Mouse (Mus musculus): ENCODE results near the gene Bcl3. TPM values are rescaled to one million over a fixed set of nuclear protein-coding genes. Genes with fewer than 3 reads are reported as not detected.
A peak's percentile ranks its signal among the peaks of the same experiment; 100 is the strongest.

Bcl3 gene
- total and polyA plus RNA-seq, 3 experiments, result 3.2 to 25.2 (median 15.8) TPM

GRCm38 (mm10) chr7:19802995-19803394, 19.6 kb downstream of the Bcl3 start:
- Histone ChIP-seq H3K79me2 (replicated peaks; ENCODE audit: control insufficient read depth, extremely low read depth, insufficient read depth, poor library complexity, severe bottlenecking) (no peaks in the 10 kb centered on the region), H3K4me1 (ENCODE audit: control insufficient read depth in 1 of 2, insufficient read depth in 2 of 2) (peaks cover 21 to 32% of the 10 kb centered on the region in 2 experiments), H3K4me2 (ENCODE audit: insufficient read depth, low read depth, poor library complexity, severe bottlenecking) (no peak overlapping the region), H3K27ac (ENCODE audit: insufficient read depth, low read depth) (no peak overlapping the region), H3K36me3 (replicated peaks in 1 of 2; ENCODE audit: control insufficient read depth in 1 of 2, insufficient read depth in 1 of 2, low read length in 1 of 2) (peaks cover 8 to 16% of the 10 kb centered on the region in 2 experiments), H3K9me3 (replicated peaks; ENCODE audit: low read length) (peaks cover 12% of the 10 kb centered on the region), H3K4me3 (replicated peaks in 1 of 3; ENCODE audit: low read depth in 2 of 3, low read length in 2 of 3, poor library complexity in 1 of 3) (no peak overlapping the region), H3K27me3 (replicated peaks) (no peaks in the 10 kb centered on the region), H3K9ac (ENCODE audit: insufficient read depth, low read depth) (no peak overlapping the region)
- peak; percentile 69 for DNase-seq (ENCODE audit: extremely low read depth)
- TF ChIP-seq KAT2A (IDR thresholded peaks at IDR 0.05; ENCODE audit: insufficient replicate concordance, low read length) (no peak), NRF1 (IDR thresholded peaks at IDR 0.05; ENCODE audit: low read depth, low read length) (0 out of 2 replicates have a peak, but pooled peaks have one; percentile 22), ZMIZ1 (IDR thresholded peaks at IDR 0.05; ENCODE audit: low read depth, low read length) (no peak), TCF12 (IDR thresholded peaks at IDR 0.05; ENCODE audit: low read depth, low read length) (no peak), MYC (IDR thresholded peaks at IDR 0.05; ENCODE audit: low read depth, low read length) (0 out of 2 replicates have a peak, but pooled peaks have one; percentile 41), ETS1 (conservative IDR thresholded peaks at IDR 0.05; ENCODE audit: low read depth, low read length) (no peak), SIN3A (IDR thresholded peaks at IDR 0.05; ENCODE audit: low read length) (no peak), ZC3H11A (IDR thresholded peaks at IDR 0.05; ENCODE audit: low read depth, low read length) (peak; percentile 93), JUN (IDR thresholded peaks at IDR 0.05; ENCODE audit: insufficient read depth, low read depth, low read length) (no peak), JUND (conservative IDR thresholded peaks at IDR 0.05; ENCODE audit: low read depth, low read length) (no peak), BHLHE40 (IDR thresholded peaks at IDR 0.05; ENCODE audit: low read depth, low read length) (no peak), USF1 (IDR thresholded peaks at IDR 0.05; ENCODE audit: low read depth, low read length) (no peak), MAX (IDR thresholded peaks at IDR 0.05; ENCODE audit: low read length) (no peak), MAZ (IDR thresholded peaks at IDR 0.05; ENCODE audit: low read depth, low read length) (0 out of 2 replicates have a peak, but pooled peaks have one; percentile 30), NELFE (IDR thresholded peaks at IDR 0.05; ENCODE audit: low read depth, low read length) (peak; percentile 64; the same call in 1 of the 2 replicates), ZKSCAN1 (IDR thresholded peaks at IDR 0.05; ENCODE audit: borderline replicate concordance, low read depth, low read length) (no peak), TBP (conservative IDR thresholded peaks at IDR 0.05; ENCODE audit: low read depth, low read length) (no peak), MXI1 (IDR thresholded peaks at IDR 0.05; ENCODE audit: low read depth, low read length) (no peak), CTCF (conservative IDR thresholded peaks at IDR 0.05 in 1 of 2, IDR thresholded peaks at IDR 0.05 in 1 of 2; ENCODE audit: low read depth in 2 of 2, low read length in 2 of 2) (peak; percentile 83 to 97; a peak in 3 of 4 replicates), MEF2A (IDR thresholded peaks at IDR 0.05; ENCODE audit: borderline replicate concordance, low read depth, low read length) (peak; percentile 59), CHD1 (IDR thresholded peaks at IDR 0.05; ENCODE audit: low read depth, low read length) (no peak), POLR2AphosphoS2 (IDR thresholded peaks at IDR 0.05; ENCODE audit: low read depth, low read length) (no peak), ZNF384 (IDR thresholded peaks at IDR 0.05; ENCODE audit: low read depth, low read length) (no peak), USF2 (conservative IDR thresholded peaks at IDR 0.05; ENCODE audit: low read depth, low read length) (no peak), MAFK (IDR thresholded peaks at IDR 0.05; ENCODE audit: insufficient replicate concordance, low read length) (no peak), SMC3 (IDR thresholded peaks at IDR 0.05; ENCODE audit: low read depth, low read length) (peak; percentile 99), CHD2 (IDR thresholded peaks at IDR 0.05; ENCODE audit: low read length) (no peak), POLR2A (IDR thresholded peaks at IDR 0.05; ENCODE audit: low read depth, low read length) (no peak), ELF1 (IDR thresholded peaks at IDR 0.05; ENCODE audit: low read depth, low read length) (no peak), UBTF (IDR thresholded peaks at IDR 0.05; ENCODE audit: low read depth, low read length) (no peak), GABPA (IDR thresholded peaks at IDR 0.05; ENCODE audit: insufficient replicate concordance, low read depth, low read length) (no peak), PAX5 (IDR thresholded peaks at IDR 0.05; ENCODE audit: low read length) (no peak), E2F4 (IDR thresholded peaks at IDR 0.05; ENCODE audit: insufficient replicate concordance, low read depth, low read length) (no peak), EP300 (IDR thresholded peaks at IDR 0.05; ENCODE audit: low read length) (no peak), HCFC1 (IDR thresholded peaks at IDR 0.05; ENCODE audit: low read depth, low read length) (no peak), RAD21 (IDR thresholded peaks at IDR 0.05; ENCODE audit: low read depth, low read length) (peak; percentile 92), RCOR1 (conservative IDR thresholded peaks at IDR 0.05; ENCODE audit: low read depth, low read length) (0 out of 2 replicates have a peak, but pooled peaks have one; percentile 36), IRF4 (IDR thresholded peaks at IDR 0.05; ENCODE audit: low read depth, low read length) (peak; percentile 70)
- dilution Hi-C loops (cut with MboI; ENCODE audit: extremely low pct_ligation_motif_present, extremely low pct_unique_long_range_greater_than_20kb, low sequenced_read_pairs), result no loop called here
- in situ Hi-C loops (cut with MboI; ENCODE audit: low pct_ligation_motif_present, low pct_unique_long_range_greater_than_20kb, low sequenced_read_pairs), result loop anchor here (5.0 kb wide), 2 partner anchors 39 to 69 kb away; no protein-coding TSS in a partner anchor

All from CH12.LX (cell line).